Mouse (Mus musculus) lung, postnatal 36 days (tissue): ENCODE measurements at regions not wholly inside any gene's neighbourhood (a gene's known extent, or its start where the extent isn't known, plus 50 kb on each side); places are given as distances from the start of the nearest gene placed in this dataset.

ENCODE experiments used
- DNase-seq: peaks from one replicate; pipeline ENCODE4 v3.0.0; 2022; ENCODE audit warnings: mixed read lengths

DNA sequence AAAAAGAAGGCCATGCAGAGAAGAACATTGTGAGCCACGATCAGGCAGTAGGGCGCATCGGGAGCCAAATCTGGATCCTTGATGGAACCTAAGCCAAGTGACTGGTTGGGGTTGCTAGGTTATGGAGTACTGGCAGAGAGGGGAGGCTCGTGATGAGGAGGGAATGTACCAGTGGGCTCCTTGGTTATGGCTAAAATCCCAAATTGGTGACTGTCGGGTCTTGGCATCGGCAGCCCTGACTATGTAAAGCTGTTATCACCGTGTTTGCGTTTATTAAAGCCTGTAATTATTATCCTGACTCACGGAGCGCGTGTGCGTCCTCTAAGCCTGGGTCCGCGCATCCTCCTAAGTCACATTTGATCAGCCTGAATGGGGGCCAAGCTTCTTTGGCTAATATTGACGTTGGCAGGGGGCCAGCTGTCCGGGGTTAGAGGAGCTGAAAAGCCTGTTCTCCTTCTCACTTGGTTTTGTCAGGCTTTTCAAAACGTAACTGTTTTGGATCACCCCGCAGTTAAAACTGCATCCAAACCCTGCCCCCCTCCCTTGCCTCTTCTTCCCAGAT, 388.9 kb upstream of the Dynlrb2 start:
- DNase-seq = peak; percentile 67

DNA sequence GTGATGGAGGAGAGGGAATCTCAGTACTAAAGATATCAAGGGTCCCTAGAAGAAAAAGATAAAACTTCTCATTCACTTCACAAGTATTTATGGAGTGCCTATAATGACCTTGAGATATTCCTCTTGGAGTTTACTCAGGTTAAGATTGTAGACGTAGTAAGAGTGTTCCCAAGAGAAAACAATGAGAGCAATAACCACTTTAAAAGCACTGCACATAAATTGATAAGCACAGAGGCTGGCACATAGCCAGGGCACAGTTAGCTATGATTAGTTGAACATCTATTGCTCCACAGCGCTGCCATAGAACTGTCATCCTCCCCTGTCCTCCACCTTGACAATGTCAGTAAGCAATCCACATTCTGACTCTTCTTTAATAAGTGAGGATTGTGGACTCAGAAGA, 389.8 kb upstream of the Dynlrb2 start:
- peak; percentile 33 for DNase-seq

GRCm38 (mm10) chr8:116114502-116114901, 390.3 kb upstream of the Dynlrb2 start:
- DNase-seq = peak; percentile 39

GRCm38 (mm10) chr8:116111168-116111567, 393.6 kb upstream of the Dynlrb2 start:
- DNase-seq = no peak

DNA sequence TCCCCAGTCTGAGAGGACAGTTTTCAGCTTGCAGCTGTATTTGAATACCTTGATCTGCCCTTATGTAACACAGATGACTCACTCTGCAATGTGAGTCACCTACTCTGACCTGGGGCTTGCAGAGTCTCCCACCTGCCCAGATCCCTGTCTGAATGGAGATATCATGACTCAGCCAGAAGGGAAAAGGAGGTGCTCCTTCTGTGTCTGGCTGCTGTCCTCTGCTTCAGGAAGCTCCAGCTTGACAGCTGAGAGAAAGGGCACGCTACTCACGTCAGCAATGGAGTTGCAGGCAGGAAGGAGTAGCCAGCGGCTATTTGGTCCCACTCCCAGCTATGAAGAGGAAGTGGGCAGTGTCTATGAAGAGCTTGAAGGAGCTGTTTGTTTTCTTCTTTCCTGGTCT, 389.1 kb upstream of the Maf start:
- peak; percentile 8 for DNase-seq

DNA sequence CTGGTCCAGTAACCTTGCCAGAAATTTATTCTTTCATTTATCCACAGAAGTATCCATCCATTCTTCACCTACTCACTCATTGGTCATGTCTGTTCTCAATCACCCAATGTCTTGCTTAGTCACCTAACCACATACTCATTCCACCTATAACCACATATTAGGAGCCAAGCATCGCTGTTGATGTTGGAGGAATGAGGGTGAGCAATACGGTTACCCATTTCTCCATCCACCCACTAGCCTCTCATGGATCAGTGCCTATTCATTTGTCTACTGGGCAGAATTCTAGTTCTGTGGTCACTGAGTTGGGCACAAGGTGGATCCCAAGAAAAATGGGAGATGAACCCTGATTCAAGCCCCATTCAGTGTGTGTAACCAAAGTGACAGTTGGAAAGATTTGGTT, 375.6 kb upstream of the Maf start:
- DNase-seq = no peak

GRCm38 (mm10) chr8:116078849-116079407, 371.3 kb upstream of the Maf start:
- no peak for DNase-seq

DNA sequence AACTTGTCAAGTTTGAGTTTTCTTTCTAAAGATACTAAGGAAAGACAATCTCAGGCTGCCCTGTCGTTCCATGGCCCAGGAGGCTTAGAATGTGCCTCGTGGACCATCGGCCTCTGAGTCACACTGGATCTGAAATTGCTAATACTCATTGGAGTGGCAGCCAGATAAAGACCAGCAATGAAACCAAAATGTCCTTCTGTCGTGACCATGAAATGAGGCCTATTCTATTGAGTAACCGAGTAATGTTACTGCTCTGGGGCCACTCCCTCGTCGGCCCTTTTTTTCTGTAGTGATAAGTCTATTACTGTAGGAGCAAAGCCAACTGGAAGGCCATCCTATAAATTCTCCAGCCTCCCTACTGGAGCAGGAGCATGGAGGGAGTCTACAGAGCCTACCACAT, 363.9 kb upstream of the Maf start:
- no peak for DNase-seq

DNA sequence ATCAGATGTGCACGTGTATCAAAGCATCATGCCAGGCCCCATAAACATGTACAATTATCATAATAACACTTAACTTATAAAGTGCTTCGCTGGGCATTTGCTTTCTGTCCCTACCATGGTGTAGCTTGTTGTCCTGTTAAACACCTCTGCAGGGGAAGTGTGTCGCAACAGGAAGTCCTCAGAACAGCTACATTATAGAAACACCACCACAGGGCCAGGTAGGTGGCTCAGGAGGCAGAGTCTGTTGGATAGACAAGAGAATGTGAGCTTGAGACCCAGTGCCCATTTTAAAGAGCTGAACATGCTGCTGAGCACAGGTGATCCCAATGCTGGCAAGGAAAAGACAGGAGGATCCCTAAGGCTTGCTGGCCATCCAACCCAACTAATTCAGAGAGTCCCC, 361.9 kb upstream of the Maf start:
- DNase-seq = no peak

DNA sequence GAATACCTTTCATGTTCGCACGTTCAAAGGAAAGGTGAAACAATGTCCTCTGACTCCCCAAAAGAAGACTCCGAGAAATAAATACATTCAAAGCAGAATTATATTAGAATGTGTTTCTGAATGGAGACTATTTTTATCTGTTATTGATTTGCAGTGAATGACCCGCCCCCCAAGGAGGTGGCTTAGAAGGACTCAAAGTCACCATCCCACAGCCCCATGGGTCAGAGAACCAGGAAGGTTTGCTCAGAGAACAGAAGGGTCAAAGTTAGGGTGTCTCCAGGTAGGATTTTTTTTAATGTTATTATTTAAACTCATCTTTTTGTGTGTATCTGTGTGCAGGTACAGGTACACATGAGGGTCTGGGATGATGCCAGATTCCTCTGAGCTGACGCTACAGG, 360.4 kb upstream of the Maf start:
- DNase-seq = no peak

- DNase-seq = no peak
These were observed 359.8 kb upstream of the Maf start for GRCm38 (mm10) chr8:116067182-116067977.

GRCm38 (mm10) chr8:116065871-116066270, 358.3 kb upstream of the Maf start:
- no peak for DNase-seq

DNA sequence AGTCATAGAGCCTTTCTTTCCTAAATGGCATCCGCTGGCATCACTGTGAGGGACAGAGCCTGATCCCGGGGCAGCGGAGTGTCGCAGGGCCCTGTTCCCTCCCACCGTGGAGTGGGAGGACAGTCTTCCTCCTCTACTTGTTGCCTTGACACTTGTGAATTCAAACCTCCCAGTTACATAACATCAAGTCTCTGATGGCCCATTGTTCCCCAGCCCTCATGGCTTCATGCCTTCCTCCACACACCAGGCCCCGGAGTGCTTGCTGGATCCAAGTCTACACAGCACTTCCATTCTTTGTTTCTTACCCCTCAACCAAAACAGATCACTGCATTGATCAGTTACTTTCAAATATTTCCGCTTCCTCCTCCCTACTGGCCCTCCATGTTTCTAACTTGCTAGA, 357.7 kb upstream of the Maf start:
- DNase-seq = no peak

DNA sequence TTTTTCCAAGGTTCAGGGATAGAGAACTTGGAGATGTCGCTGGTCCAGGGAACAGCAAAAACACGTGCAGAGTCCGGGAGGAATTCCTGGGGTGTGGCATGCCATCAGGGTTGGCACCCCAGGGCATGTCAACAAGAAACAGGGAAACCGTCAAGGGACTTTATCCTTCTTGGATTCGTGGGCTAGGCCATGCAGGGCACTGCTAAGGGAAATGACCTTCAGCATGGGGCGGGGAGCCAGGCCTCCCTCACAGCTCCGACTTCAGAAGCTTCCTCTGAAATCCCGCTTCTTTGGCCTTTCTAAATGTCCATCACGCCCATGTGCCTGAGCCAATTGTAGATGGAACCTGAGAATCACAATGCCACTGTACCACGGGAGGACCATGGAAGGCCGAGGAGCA, 357.0 kb upstream of the Maf start:
- DNase-seq = no peak

DNA sequence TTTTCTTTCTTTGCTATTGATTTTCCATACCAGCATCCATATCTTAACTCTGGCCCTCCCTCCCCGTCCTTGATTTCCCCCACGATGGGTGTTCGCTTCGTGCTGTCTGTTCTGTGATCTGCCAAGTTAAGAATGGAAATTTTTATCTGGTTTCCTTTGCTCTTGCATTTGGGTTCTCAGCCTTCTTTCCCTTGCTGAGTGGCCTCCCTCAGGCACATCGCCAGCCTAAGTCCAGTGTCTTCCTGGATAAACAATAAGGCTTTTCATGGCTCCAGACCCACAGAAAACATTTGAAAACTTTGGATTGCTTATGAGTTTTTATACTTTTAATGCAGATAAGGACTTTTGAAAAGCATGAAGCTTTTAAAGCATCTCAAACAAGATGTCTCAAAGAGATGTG, 355.9 kb upstream of the Maf start:
- no peak for DNase-seq

DNA sequence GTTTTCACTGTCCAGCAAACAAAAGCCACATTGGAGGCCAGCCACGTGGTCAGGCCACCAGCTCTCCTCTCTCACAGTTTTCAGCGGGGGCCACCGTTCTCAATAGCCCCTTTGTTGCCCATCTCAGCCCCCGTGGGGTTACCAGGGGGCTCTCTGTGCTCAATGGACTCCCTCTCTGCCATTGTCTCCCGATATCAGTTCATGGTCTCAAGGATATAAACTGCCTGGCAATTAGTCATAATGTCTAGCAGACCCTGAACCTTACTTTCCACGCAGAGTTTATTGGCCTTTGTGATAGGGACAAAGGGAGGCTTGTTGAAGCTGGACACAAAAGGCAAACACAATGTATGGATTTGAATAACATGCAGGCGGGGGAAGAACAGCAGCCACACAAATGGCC, 345.9 kb upstream of the Maf start:
- no peak for DNase-seq

- DNase-seq = no peak
These were observed 345.4 kb upstream of the Maf start for GRCm38 (mm10) chr8:116053043-116053442.

- DNase-seq = no peak
These were observed 340.9 kb upstream of the Maf start for GRCm38 (mm10) chr8:116048480-116048879.

- no peak for DNase-seq
These were observed 339.3 kb upstream of the Maf start for GRCm38 (mm10) chr8:116046859-116047258.

- DNase-seq = no peak
These were observed 337.9 kb upstream of the Maf start for GRCm38 (mm10) chr8:116045526-116045925.

GRCm38 (mm10) chr8:116043381-116043780, 335.8 kb upstream of the Maf start:
- no peak for DNase-seq

DNA sequence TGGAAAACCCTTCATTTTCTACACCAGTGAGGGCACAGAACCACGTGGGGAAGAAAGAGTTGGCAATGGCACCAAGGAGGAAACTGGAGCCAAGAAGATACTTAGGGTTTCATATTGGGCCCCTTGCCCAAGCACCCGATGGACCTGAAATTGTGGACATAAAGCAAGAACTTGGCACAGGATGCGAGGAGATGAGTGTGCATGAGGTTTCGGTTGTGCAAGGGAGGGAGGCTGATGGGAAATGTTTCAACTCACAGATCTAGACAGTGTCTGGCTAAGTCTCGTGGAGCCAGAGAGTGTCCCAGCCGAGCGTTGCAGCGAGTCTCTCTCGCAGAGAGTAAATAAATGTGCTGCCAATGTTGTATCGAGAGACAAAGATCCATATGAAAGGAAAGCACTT, 323.4 kb upstream of the Maf start:
- peak; percentile 29 for DNase-seq

GRCm38 (mm10) chr8:116025321-116025720, 317.7 kb upstream of the Maf start:
- no peak for DNase-seq

DNA sequence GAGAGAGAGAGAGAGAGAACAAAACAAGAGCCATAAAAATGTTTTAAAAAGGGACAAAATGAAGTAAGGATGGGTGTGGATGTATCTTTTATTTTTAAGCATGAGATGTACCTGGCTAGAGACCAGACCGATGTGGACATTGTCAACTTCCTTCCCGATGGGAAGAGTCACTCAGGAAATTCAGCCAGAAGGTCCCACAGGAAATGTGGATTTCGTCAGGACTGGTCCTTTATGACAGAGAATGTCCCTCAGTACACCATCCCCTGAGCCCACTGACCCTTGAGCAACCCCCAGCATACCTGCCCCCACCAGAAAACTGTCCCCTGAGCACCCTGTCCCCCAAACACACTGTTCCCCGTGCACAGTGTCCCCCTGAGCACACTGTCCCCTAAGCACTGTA, 317.2 kb upstream of the Maf start:
- DNase-seq = no peak

DNA sequence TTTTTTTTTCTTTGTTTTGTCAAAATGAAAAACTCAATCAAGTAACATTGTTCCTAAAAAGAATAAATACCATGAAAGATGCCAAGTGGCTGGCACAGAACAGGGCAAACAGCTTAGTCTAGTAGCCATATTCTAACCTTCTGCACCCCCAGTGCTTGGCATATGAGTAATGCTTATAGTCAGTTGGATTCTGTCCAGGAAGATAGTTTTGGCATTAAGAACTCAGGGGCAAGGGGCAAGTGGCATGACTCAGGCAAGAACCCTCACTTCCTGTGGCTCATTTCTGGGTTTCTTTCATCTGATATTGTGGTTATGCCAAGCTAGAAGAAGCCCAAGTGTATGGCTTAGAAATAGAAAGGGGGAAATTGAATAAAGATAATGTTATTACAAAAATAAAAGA, 314.1 kb upstream of the Maf start:
- no peak for DNase-seq
